Mouse (Mus musculus) cortical plate, adult 2 months (tissue): Measurements from ENCODE around the gene Zyx.

Experiments
- CTCF ChIP-seq: fragments of 200-500 bp; IDR thresholded peaks from 2 replicates; pipeline ENCODE4 v1.5.1; 2011; ENCODE audit warnings: mild to moderate bottlenecking, control low read depth, low read length; ENCODE audit not compliant: insufficient read depth; ENCODE audit errors: extremely low read depth
- POLR2A ChIP-seq: fragments of 200-500 bp; IDR thresholded peaks from 2 replicates; pipeline ENCODE4 v1.6.1; 2011; ENCODE audit warnings: mild to moderate bottlenecking, low read length, control low read depth; ENCODE audit not compliant: insufficient read depth; ENCODE audit errors: extremely low read depth

DNA sequence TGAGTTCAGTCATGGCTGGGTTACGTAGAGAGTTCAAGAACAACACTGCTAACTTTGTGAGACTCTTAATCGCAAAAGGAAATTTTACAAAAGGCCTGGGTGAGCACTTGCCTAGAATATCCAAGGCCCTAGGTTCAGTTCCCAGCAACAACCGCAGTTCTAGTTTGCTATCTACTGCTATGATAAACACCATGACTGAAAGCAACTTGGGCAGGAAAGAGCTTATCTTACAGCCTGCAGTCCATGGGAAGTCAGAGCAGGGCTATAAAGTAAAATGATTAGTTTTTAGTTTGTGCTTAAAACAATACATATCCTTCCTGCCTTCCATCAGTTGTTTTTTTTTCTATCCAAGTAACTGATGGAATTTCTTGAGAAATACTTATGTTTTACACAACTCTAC is 22.9 kb upstream of the Zyx start:
- TF ChIP-seq CTCF (no peak), POLR2A (no peak)
